Mouse (Mus musculus) gastrocnemius, adult 8-10 months (tissue): ENCODE measurements around the gene Sgsh. TPM values are rescaled to one million over a fixed set of nuclear protein-coding genes. Genes with fewer than 3 reads are reported as not detected.
"Not testable (repeated sequence)": the region's sequence is repeated elsewhere in the genome, so short reads cannot be mapped to it uniquely, and the experiment has no call there.

Experiments used
- DNase-seq, 2 experiments: peaks; one replicate each; pipeline ENCODE4 v3.0.0; 2022; ENCODE audit warnings: low spot score in 2 of 2
- total RNA-seq, 4 experiments: library from RNA; stranded (reverse); gene quantifications; 2 replicates each; pipeline ENCODE4 v1.2.4; 2022

Sgsh gene
- 1 to 10 TPM; 2.3 to 3.8 (median 2.7) TPM for total RNA-seq

DNA sequence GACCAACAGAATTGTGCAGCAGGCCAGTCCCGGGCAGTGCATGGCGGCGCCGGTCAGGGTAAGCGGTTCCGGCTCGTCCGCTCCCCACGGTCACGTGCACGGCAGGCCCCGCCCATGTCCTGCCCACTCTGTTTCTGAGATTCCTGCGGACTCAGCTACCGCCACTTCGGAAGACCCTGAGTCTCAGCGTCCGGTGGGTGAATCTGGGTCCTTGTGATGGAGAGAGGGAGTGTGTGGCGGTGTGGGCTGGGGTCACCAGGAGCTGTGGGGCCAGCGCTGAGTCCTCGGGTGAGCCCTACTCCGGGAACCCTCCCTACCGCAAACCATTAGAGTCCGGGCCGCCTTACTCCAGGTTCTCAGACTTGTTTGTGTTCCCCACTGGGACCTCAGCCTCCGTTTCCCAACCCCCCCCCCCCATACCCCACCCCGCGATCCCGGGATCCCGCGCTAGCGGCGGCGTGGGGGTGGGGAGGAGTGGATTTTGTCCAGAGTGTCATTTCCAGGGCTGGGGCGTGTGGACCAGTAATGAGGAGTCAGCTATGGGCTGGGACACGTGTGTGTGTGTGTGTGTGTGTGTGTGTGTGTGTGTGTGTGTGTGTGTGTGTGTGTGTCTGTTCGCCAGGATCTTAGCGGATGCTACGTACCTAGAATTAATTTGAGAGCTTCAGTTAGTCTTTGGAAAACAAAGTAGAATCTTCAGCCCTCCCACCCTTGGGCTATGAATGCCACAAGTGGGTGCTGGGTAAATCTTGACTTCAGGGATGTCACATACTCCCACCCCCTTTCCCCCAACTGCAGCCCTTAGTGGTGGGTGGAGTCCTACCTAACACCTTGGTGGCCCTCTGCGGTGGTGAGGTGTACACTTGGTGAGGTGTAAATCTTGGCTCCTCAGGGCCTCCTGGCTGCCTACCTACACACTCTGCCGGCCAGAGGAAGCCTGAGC is at the start of gene Sgsh, which contains the start of gene Slc26a11:
Gene Sgsh, minus strand, starts transcription at position 94 of the 943 bp plus-strand sequence.
Gene Slc26a11, plus strand, starts transcription at position 115 of the 943 bp plus-strand sequence.
- DNase-seq, result peak; percentile 75 to 84

DNA sequence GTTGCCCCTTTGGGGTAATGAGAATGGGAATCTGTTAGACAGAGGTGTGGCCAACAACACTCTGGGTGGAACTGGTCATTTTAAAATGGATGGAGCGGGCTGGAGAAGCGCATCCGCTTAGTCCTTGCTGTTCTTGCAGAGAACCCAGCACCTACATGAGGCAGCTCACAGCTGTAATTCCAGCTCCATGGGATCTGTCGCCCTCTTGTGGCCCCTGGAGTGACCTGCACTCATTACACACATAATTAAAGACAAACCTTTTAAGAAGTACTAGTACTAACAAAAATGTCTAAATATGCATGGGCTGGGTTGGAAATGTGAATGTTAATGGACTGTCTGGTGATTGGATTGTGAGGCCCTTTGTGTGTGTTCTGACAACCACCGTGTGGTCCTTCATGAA is 49.3 kb upstream of the Sgsh start:
- DNase-seq, result no peak

DNA sequence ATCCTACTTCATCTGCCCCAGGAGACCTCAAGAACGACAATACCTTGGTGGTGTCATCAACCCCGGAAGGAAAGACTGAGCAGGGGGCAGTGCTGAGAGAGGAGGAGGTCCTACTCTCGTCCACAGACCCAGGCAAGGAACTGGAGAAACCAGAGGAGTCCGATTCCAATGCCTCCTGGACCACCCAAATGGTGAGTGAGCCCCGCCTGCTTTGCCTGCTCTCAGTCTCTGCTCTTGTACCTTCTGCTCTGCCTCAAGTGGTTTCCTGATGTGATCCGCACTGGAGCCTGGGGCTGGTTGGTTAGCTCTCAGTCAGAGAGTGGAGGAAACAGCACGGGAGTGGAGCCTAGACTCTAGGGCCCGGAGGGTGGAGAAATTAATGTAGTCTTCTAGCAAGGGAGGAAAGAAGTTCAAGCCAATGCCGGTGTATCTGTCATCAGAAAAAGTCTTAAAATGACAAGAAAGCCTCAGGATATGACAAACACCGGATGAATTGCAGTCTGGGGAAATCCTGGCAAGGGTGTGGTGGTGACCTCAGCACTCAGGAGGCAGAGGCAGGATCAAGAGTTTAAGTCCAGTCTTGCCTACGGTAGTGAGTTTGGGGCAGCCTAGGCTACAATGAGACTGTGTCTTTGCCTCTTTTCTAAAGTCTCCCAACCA is 47.3 kb upstream of the Sgsh start:
- DNase-seq, result no peak

DNA sequence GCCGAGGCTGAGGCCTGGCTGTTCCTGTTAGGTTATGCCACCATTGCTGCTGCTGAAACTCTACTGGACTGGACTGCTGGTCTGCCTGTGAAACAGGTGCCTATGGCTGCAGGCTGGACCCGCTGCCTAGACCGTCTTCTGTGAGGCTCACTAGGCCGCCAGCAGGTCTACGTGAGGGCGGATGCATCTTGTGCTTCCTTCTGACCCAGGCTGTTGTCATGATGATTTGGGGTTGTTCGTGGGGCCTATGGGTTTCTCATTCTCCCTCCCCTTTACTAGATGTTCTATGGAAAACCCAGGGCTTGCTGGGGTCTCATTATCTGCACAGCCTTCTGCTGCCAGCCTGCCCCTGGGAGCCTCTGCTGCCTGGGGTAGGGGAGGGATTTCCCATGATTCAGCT is 41.1 kb upstream of the Sgsh start:
- DNase-seq, result no peak

DNA sequence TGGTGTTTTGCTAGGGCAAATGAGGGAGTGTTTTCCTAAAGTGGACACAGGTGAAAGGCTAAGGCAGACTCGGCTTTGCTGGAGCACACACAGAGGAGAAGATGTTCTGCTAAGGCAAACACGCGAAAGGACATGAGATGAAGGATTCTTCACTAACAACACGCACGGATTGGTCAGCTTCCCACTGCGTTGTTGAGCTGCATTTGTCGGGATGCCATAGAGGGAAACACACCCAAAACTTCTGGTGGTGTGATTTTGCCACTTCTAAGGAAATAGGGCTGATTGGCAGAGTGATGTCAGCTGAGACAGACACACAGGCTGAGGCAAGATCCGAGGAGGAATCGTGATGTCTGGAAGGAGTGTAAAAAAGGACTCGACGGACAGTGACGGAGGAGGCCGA is 40.6 kb upstream of the Sgsh start:
- DNase-seq, result no peak

DNA sequence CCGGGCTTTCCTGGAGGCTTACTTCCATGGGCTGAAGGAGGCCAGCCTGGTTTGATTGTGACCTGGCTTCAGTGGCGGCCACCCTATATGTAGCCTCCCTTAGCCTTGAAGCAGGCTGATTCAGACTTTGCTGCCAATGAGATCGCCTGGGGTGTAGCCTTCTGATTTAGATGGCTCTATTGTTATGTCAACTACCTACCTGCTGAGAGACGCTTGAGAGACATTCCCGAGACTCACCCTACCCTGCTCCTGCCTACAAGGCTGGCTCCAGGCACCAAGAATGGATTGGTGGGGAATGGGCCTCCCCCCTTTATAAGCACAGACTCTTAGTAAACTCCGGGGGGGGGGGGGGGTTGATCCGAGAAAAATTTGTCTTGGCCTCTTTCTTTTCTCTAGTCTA is 40.1 kb upstream of the Sgsh start:
- DNase-seq, result no peak

DNA sequence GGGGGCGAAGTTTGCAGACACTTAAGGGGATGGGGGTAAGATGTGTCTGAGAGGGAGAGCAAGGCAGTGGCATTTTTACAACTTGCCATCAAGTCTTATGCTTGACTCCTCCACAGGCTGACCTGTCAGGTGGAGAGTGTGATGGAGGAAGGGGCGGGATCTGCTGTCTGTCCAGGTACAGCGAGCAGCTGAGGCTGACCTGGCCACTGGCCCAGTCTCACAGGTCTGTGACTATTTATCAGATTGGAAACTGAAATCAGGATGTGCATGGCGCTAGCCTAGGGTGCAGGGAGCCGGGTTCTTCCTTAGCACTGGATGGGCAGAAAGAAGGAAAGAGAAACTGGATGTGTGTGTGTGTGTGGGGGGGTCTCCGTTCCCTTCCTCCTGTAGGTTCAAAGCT is 38.9 kb upstream of the Sgsh start:
- DNase-seq, result no peak

DNA sequence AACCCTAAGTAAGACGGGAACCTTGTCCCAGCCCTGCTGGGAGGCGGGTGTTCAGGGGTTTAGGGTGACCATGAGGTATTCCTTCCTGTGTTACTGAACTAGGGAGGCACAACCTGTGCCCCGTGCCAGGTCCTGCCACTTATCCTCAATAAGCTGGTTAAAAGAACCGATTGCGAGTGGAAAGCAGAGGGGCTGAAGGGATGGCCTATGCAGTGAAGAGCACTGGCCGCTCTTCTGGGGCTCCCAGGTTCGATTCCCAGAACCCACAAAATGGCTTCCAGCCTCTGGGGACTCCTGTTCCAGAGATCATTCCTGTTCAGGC is 38.1 kb upstream of the Sgsh start:
- DNase-seq, result no peak

DNA sequence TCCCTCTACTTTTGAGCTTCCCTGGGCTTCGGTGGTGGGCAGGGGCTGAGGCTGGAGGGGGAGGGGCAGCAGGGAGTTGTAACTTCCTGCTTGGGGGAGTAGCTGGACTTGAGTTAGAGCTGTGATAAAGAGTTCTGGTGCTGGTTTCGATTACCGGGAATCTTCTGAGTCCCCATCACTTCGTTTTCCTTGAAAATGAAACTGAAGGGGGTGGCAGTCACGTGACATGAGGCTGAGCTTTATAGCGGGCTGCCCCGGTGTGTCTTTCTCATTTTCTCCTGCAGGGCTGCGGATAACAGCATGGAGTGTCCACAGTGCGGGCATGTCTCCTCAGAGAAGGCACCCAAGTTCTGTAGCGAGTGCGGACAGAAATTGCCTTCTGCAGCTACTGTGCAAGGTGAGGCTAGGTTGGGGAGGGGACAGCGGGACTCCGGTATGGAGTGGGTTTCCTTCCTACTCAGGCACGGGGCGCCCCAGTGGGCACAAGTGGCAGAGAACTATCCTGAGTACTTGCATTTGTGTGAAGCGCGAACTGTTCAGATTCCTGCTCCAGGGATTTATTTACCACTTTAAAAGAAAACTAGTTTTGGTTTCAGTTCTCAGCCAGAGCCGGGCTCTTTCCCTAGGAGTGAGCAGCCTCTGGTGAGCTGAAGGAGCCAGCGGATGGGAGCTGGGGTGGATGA is 37.6 kb upstream of the Sgsh start, which contains the start of gene Rnf213:
Gene Rnf213, plus strand, starts transcription at position 301 of the 683 bp plus-strand sequence.
- peak; percentile 42 to 50 for DNase-seq

DNA sequence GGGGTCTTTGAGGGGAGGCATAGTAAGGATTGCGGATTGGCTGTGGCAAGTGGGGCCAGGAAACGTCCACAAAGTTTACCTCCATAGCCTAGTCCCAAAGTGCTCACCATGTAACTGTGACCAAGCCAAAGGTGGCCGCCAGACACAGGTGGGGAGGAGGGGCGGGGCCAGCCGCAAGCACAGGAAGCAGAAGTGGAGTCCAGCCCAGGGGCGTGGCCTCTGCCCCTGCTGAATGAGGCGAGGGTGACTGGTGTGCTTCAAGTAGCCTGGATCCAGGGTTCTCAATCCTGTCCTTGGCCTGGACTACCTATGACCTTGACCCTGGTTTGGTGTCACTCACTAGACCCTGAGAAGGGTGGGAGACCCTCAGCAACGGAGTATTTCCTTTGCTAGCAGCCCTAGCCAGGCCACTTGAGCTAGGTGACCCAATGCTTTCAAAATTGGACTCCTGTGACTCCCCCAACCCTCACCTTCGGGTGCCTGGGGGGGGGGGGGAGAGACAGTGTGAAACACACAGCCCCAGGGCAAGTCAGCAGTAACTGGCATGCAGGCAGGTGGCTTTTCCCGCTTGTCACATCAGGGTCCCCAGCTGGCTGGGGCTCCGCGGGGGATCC is 36.8 kb upstream of the Sgsh start:
- peak; percentile 18 to 45 for DNase-seq

DNA sequence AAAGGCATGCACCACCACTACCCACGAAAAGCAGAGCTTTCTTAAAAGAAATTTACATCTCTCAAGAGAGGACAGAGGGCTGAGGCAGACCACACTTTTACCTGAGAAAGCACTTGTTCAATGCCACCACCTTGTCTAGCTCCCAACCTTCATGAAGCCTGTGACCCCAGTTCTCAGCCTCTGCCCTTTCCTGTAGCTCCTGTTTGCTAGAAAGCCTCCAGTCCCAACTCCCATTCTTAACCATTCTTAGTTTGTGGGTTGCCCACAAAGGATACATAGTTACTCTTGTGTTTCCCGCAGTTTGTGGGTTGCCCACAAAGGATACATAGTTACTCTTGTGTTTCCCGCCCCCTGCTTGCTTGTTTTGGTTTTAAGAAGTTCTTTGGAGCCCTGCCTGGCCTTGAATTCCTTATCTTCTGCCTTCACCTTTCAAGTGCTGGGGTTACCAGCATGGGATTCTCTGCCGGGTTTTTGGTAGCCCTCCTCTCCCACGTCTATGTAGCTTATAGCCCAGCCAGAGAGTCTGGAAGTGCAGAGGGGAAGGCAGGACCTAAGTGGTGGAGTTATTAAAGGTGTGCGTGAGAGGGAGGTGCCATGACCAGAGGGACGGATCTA is 36.2 kb upstream of the Sgsh start:
- no peak for DNase-seq

DNA sequence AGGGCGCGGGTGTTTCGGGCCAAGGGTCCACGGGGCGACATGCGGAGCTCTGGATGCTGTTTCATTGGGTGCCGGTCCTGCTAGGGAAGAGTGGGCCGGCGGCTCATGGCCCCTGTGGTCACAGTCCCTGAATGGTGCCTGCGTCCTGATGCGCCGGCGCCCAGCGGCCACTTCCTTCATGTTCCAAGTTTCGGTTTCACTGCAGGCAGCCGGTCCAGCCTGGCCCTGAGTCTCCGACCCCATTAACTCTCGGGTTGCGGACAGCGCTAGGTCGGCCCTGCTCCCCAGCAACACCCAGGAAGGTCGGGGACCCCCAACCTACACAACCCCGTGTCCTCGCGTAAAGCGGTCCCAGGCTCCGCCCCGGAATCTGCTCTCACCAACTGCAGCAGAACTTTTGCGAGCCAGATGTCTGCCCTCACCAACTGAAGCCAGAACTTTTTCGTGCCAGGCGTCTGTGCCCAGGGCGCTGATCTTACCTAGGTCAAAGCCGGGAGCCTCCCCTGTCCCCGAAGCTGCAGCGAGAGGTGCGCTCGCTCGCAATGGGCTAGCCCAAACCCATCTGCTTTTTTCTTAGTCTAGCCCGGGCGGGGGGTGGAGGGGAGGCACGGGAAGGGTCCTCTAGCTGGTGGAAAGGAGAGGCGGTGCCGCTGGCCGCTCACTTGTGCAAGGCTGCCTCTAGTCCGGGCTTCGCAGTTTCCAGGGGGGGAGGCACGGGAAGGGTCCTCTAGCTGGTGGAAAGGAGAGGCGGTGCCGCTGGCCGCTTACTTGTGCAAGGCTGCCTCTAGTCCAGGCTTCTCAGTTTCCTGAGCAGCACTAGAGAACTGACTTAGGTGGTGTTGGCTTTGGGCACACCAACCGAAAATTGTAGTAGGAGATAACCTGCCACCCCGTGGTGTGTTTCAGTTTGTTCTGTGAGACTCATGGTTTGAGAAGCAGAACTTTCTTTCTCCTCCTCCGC is 35.2 kb upstream of the Sgsh start:
- DNase-seq, result peak; percentile 65 to 75

DNA sequence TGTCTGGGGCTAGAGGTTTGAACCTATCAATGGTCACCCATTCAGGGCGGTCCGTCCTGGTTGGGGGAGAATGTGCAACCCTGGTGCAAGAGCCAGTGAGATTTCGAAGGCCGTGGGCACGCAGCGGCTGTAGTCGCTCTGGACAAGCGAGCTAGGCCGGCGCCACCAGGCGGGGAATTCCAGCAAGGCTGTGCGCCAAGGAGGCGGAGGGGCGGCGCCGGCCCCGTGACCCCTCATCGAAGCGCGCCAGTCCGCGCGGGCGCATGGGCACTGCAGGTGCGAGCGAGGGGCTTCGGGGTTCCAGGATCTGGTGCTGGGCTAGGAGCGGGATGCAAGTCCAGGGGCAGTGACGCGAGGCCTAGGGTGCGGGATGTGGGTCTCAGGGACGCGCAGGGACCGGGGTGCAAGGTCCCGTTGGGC is 34.5 kb upstream of the Sgsh start:
- peak; percentile 71 to 76 for DNase-seq

DNA sequence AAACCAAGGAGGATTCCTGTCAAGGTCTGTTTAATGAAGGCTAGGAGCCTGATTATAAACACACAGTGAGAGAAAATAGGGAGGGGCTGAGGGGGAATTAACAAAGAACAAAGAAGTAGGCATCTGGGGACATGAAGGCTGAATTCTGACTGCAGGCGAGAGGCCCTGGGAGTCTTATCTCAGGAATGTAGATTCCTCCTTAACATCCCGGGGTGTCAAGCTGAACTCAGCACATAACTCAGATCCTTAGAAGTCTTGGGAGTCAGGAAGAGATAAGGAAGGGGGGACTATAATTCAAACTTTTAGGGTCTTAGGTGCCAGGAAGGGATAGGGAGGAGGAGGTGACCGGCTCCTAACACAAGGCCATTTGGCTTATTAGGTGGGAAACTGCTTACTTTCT is 31.9 kb upstream of the Sgsh start:
- not testable (repeated sequence) for DNase-seq

DNA sequence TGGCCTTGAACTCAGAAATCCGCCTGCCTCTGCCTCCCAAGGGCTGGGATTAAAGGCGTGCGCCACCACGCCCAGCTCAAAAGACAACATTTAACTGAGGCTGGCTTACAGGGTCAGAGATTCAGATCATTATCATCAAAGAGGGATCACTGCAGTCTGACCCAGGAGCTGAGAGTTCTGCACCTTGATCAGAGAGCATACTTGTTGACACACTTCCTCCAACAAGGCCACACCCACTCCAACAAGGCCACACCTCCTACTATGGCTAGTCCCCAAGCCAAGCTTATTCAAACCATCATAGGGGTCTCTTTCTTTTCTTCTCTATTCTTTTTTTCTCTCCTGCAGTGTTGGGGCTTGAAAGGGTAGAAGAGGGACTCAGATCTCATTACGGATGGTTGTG is 31.0 kb upstream of the Sgsh start:
- no peak for DNase-seq

DNA sequence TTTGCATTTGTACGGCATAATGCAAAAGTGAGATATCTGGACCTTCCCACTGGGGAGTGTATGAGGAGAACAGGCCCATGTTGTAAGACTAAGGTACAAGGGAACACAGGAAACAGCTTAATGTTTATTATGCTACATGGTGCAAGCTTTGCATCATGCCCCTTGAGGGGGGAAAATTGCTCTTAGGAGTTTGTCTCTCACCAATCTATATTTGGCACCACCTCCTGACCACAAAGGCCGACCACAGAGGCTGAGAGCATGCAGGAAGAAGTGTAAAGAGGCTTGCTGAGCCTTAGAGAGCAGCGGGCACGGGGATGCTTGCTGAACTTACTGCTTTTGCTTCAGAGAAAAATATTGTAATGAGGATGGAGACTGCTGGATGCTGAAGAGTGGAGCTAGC is 29.6 kb upstream of the Sgsh start:
- DNase-seq, result no peak

DNA sequence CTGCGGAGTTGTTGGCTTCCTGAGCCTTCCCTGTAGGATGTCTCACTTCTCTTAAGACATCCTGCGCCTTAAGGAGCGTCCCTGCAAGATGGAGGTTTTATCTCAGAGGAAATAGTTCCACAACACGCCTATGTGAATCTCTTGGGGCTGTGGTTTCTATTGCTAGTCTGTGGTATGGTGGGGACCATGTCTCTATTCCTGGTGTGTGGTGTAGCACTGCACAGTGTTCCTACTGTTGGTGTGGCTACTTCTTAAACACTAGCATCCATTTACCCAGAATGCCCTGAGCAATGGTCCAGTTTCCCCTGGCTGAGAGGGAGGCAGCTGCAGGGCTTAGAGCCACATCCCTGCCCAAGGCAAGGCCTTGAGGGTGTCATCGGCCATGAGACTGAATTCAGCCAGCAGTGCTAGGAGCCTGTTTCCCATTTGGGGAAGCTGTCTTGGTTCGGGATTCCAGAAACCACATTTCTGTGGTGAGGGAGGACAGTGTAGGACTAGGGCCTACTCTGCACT is 27.1 kb upstream of the Sgsh start:
- DNase-seq, result no peak

DNA sequence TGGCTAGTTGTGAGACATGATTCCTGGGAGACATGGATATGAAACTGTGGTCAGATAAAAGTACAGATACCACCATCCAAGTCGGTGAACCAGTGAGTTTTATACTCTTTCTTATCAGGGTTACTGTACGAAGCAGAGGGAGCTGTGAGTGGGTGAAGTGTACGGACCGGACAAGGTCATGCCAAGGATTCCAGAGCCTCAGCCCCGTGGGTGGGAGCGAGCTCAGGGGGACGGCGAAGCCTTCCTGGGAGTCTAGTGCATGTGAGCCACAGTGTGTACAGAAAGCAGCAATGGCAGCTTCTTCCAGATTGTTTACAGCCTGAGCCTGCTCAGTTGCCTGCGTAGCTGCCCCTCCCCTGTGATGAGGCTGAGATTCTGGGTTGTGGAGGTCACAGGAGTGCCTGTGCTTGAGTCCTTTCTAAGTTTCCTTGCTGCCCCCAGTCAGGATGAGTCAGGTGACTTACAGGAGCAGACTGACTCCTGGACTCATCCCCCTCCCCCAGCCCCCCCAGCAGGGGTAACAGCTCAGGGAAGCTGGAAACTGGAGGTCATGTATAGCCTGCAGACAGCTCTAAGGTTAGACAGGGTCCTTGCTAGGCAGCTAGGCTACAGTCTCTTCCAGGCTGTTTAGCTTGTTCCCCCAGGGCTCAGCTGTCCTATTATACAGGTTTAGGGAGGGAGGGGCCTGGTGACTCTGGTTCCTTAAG is 26.4 kb upstream of the Sgsh start:
- no peak for DNase-seq

DNA sequence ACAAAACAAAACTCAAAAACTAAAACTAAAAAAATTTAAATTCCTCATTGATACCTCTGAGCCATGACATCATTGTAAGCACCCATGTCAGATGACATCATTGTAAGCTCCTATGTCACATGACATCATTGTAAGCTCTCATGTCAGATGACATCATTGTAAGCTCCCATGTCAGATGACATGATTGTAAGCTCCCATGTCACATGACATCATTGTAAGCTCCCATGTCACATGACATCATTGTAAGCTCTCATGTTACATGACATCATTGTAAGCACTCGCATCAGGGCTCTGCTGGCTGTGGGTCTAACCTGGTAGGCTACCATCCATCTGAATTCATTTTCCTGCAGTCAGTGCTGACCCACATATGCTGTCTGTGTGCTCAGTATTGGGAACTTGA is 23.2 kb upstream of the Sgsh start:
- no peak for DNase-seq
